Mouse (Mus musculus) gonadal fat pad, adult 2 months (tissue): ENCODE data around the gene Mipol1. TPM values are rescaled to one million over a fixed set of nuclear protein-coding genes. Genes with fewer than 3 reads are reported as not detected.

ENCODE experiments used
- DNase-seq: peaks from one replicate; pipeline ENCODE4 v3.0.0-alpha.2; 2012; ENCODE audit warnings: low read depth
- polyA plus RNA-seq: library from polyadenylated mRNA; depleted of rRNA; stranded (reverse); fragments of >200 nt; gene quantifications from 2 replicates; pipeline ENCODE4 v1.2.3, GENCODE M21; 2012

Gene Mipol1
- polyA plus RNA-seq, 1 experiment: 2.3 TPM

- no peak for DNase-seq
Measured at GRCm38 (mm10) chr12:57243671-57244495, 13.7 kb downstream of the Mipol1 start.

GRCm38 (mm10) chr12:57258572-57258971 is 28.3 kb downstream of the Mipol1 start:
- no peak for DNase-seq

DNA sequence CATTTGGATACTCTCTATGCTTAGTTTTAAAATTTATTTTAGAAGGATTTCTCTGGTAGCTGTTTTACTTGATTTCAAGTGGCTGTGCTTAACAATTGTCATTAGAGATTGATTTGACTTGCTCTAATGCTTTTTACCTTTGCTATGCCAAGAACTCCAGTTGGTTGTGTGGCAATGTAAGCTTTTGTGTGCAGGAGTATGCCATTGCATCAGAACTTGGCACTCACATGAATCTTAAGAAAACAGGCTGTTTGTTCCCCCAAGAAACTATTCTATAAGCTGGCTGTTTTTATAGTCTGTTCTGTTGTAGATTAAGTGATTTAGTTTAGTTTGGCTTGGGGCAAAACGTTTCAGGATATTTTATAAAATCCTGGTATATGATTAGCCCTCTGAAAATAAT is 45.2 kb downstream of the Mipol1 start:
- DNase-seq: peak; percentile 64

DNA sequence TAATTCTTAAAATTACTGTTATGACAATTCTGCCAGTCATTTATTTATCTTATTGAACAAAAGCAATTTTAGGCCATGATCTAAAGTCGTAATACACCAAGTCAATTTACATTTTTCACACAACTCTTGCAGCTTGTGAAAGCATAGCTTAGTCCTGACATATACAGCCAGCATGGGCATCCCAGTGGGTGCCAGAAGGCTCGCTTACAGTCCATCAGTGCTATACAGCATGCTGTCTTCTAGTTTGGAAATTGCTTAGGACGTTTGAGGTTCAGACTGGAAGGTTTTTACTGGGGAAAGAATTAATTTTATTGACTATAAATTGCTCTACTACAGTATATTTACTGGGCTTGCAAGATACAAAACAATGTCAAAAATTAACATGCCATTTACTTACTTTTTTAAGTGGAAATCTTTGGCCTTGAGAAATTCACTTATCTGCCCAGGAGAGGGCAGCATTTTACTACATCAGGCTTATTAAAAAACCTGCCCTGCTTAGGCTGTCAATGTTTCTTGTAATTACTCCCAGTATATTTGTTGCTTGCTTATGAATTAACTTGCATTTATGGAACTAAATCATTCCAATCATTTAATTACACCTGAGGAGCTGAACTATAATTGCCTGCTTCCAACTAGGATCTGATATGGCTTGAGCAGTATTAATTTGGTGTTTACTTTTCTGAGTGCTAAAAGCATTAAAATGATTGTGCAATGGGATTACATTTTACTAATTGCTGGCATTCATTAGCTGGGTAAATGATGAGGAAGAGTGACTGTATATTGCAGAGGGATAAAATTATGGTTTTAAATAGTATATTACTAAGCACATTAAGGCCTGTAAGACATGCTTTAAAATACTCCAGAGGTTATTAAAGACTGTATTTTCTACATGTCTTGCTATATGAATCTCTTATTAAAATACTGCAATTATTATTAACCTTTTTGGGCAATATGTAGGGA is 51.2 kb downstream of the Mipol1 start:
- DNase-seq: peak; percentile 37

DNA sequence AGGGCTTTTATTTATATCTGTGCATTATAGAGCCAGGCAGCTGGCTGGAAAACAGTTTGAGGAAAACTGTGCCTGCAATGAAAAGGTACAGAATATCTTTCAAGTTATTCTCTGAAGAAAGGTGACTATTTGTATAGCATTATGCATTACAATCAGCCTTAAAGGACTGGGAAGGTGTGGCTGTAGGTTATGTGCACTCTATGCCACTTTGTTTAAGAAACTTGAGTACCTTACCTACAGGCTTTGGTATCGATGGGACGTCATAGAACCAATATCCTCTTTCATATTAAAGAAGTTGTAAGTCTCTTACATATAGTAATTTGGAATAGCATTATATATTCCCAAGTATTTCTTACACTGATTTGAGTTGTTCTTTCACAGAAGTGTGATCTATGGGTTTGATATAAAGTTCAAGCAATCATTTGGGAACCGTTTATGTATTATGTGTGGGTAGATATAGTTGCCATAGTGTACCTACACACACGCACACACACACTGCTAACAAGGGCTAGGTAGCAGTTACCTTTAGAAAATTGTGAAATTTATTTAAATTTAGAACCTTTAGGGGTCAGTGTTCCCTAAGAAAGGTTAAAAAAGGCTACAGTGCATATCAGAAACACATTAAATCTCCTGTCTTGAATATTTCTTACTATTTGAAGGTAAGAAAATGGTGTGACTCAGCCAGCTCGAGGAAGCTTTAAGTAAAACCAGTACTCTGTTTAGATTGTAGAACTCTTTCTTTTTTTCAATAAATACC is 55.3 kb downstream of the Mipol1 start:
- no peak for DNase-seq

- no peak for DNase-seq
Measured at GRCm38 (mm10) chr12:57307337-57307736, 77.1 kb downstream of the Mipol1 start.

DNA sequence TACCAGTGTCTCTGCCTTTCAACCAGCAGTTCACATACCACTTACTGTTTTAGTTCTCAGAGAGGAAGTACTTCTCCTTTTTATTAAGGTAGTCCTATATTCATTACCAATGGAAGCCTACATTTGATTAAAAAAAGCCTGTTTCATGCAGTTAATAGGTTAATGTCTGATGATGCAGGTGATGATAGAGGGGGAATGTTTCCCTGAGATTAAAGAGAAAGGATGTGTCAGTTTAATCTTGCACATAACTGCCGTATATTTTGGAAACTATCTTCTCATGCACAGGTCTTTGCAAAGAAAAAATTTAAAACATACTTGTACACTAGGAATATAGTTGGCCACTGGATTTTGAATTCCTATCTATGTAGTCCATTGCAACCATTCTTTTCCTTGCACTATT is 77.5 kb downstream of the Mipol1 start:
- DNase-seq: no peak

GRCm38 (mm10) chr12:57339053-57339452 is 108.8 kb downstream of the Mipol1 start:
- DNase-seq: no peak

DNA sequence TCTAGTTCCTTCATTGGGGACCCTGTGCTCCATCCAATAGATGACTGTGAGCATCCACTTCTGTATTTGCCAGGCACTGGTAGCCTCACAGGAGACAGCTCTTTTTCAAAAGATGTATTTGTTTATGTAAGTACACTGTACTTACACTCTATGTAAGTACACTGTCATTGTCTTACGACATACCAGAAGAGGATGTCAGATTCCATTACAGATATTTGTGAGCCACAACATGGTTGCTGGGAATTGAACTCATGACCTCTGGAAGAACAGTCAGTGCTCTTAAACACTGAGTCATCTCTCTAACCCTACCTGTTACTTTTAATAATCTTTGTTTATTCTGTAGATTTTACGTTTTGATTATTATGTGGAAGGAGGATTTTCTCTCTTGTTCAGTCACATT is 109.9 kb downstream of the Mipol1 start:
- DNase-seq: no peak

DNA sequence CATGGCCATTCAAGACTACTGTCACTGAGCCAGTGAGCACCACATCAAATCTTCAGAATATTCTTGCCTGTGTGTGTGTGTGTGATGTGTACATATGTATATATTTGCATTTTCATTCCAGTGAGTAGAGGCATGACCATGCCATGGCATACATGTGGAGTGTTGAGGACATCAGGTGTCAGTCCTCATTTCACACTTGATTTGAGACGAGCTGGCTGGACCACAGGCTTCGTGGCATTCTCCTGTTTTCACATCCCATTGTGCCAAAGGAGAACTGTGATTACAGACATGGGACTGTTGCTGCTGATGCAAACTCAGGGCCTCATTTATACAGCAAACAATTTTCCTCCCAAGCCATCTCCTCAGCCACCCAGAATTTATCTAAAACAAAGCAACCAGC is 132.5 kb downstream of the Mipol1 start:
- DNase-seq: no peak

- DNase-seq: no peak
Measured at GRCm38 (mm10) chr12:57364027-57364426, 133.8 kb downstream of the Mipol1 start.

DNA sequence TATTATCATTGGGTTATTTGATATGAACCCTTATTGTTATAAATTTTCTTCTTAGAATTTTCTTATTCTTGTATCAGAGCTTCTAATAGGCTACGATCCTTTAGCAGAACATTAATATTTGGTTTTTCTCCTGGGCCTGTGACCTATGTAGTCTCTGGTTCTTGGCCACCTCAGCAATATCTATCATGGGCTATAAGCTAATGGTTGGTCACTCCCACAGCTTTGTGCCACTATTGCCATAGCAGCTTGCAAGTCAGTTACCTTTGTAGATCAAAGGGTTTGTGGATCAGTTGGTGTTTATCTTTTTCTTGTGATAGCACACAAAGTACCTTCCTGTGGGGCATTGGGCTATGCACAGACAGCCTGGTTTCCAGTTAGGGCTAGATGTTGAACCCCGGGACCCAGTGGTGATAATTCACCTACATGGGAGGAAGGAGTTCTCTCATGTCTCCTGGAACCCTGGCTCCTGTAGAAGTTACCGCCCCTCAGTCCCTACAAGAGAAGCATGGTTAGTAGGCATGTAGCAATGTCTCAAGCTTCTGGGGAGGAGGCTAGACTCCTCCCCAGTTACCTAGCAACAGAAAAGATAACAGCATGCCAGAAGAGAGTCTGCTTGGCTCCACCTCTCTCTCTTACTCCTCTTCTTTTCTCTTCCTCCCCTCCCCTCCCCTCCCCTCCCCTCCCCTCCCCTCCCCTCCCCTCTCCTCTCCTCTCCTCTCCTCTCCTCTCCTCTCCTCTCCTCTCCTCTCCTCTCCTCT is 141.7 kb downstream of the Mipol1 start:
- DNase-seq: no peak

GRCm38 (mm10) chr12:57382797-57383196 is 152.6 kb downstream of the Mipol1 start:
- DNase-seq: no peak

DNA sequence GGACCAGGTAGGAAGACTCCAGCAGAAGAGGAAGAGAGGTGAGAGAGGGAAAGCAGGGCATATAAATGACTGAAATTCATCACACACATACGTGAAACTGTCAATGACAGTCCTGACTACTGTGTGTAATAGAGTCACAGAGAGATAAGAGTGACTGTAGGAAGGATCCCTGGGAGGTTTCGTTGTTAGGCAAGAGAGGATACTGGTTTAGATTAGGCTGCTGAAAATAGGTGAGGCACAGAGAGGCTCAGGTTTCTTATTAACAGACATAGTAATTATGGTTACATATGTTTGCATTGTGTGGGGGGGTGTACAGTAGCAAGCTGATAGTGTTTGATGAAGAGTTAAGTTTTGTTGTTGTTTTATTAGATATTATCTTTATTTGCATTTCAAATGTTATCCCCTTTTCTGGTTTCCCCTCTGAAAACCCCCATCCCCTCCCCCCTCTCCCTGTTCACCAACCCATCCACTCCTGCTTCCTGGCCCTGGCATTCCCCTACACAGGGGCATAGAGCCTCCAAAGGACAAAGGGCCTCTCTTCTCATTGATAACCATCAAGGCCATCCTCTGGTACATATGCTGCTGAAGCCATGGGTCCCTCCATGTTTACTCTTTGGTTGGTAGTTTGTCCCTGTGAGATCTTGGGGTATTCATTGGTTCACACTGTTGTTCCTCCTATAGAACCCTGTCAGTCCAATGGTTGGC is 157.5 kb downstream of the Mipol1 start:
- DNase-seq: no peak

DNA sequence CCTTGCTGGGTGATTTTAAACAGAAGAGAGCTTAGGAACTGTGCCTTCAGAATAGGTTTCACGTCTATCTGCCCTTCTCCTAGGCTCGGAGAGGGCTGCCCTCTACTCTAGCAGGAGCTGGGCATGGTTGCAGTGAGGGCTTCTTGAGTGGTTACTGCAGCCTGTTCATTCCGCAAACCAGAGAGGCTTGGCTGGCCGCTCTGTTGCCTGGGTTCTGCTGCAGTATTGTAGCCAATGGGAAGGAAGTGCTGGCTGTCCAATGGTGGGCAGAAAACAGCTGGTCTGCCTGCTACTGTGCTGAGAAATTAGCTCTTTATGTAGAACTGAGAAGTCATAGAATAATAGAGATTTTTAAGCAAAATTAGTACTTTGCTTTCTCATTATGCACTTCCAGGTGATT is 169.3 kb downstream of the Mipol1 start:
- DNase-seq: no peak

- DNase-seq: no peak
Measured at GRCm38 (mm10) chr12:57400186-57400585, 170.0 kb downstream of the Mipol1 start.

DNA sequence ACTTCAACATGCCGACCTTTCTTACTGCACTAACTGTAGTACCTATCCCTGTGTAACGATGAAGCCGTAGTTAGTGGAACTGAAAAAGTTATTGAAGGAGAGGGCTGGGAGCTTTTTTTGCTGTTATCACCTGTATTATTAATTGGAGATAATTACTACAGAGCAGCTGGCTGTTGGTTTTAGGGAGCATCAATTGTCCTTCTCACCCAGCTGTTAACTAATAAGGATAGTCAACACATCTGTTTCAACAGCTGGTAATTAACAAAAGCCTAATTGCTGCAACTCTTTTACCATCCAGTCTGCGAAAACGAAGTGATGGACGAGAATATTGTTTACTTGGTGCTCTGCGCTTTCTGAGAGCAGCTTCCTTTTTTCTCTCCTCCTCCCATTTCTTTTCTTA is 170.9 kb downstream of the Mipol1 start:
- no peak for DNase-seq

- DNase-seq: peak; percentile 30
Measured at GRCm38 (mm10) chr12:57402360-57402759, 172.1 kb downstream of the Mipol1 start.

- DNase-seq: no peak
Measured at GRCm38 (mm10) chr12:57409976-57410375, 179.7 kb downstream of the Mipol1 start.

GRCm38 (mm10) chr12:57413833-57414232 is 183.6 kb downstream of the Mipol1 start:
- DNase-seq: no peak

GRCm38 (mm10) chr12:57424902-57425301 is 194.7 kb downstream of the Mipol1 start:
- DNase-seq: no peak
